Mouse (Mus musculus): ENCODE data around the gene Fbxl2. TPM values are rescaled to one million over a fixed set of nuclear protein-coding genes. Genes with fewer than 3 reads are reported as not detected.

Fbxl2 gene
- total RNA-seq, 1 experiment: 4.4 TPM

GRCm38 (mm10) chr9:114019012-114019762 is 26.8 kb downstream of the Fbxl2 start:
- H3K4me3 ChIP-seq (ENCODE audit: insufficient read depth in 1 of 2, low read depth in 1 of 2, low read length in 2 of 2, poor library complexity in 1 of 2, severe bottlenecking in 1 of 2): no peak overlapping the region
- TF ChIP-seq MAFK (IDR thresholded peaks at IDR 0.05; ENCODE audit: insufficient read depth, low read depth, low read length) (no peak), CHD2 (IDR thresholded peaks at IDR 0.05; ENCODE audit: low read depth, low read length) (no peak), HCFC1 (IDR thresholded peaks at IDR 0.05; ENCODE audit: borderline replicate concordance, insufficient read depth, low read length) (no peak), ZC3H11A (IDR thresholded peaks at IDR 0.05; ENCODE audit: borderline replicate concordance, low read depth, low read length) (no peak)
- in situ Hi-C loops (cut with MboI; ENCODE audit: low sequenced_read_pairs in 2 of 2, unreplicated experiment in 2 of 2): no loop called here

GRCm38 (mm10) chr9:114016402-114016801 is 29.6 kb downstream of the Fbxl2 start:
- Histone ChIP-seq H3K9me3 (ENCODE audit: control insufficient read depth, insufficient read depth, low read depth, low read length) (no peaks in the 10 kb centered on the region), H3K36me3 (ENCODE audit: control insufficient read depth, insufficient read depth, low read length, poor library complexity, severe bottlenecking) (no peaks in the 10 kb centered on the region; the same call in 1 of the 2 replicates), H3K27ac (ENCODE audit: insufficient read depth, low read depth, low read length, poor library complexity, severe bottlenecking) (no peak overlapping the region; the same call in 1 of the 2 replicates), H3K9ac (ENCODE audit: insufficient read depth, low read depth, low read length, poor library complexity, severe bottlenecking) (no peak overlapping the region), H3K4me3 (ENCODE audit: insufficient read depth in 1 of 2, low read depth in 1 of 2, low read length in 2 of 2, poor library complexity in 1 of 2, severe bottlenecking in 1 of 2) (no peak overlapping the region), H3K4me1 (ENCODE audit: control insufficient read depth in 2 of 2, insufficient read depth in 2 of 2, low read length in 2 of 2, poor library complexity in 1 of 2) (peaks cover 0 to 2% of the 10 kb centered on the region in 2 experiments; a peak in 1 of 4 replicates)
- no peak for DNase-seq (ENCODE audit: low read depth, low spot score)
- in situ Hi-C loops (cut with MboI; ENCODE audit: low sequenced_read_pairs in 2 of 2, unreplicated experiment in 2 of 2): no loop called here
- TF ChIP-seq CHD2 (IDR thresholded peaks at IDR 0.05; ENCODE audit: low read depth, low read length): no peak
- TF ChIP-seq ZC3H11A (IDR thresholded peaks at IDR 0.05; ENCODE audit: borderline replicate concordance, low read depth, low read length): no peak
- TF ChIP-seq MAFK (IDR thresholded peaks at IDR 0.05; ENCODE audit: insufficient read depth, low read depth, low read length): no peak
- no peak for TF ChIP-seq HCFC1 (IDR thresholded peaks at IDR 0.05; ENCODE audit: borderline replicate concordance, insufficient read depth, low read length)
- no peak for TF ChIP-seq ZNF384 (IDR thresholded peaks at IDR 0.05; ENCODE audit: low read depth, low read length)

More at GRCm38 (mm10) chr9:114019012-114019762, 26.8 kb downstream of the Fbxl2 start:
- Histone ChIP-seq H3K9ac (ENCODE audit: insufficient read depth, low read depth, low read length, poor library complexity, severe bottlenecking) (no peak overlapping the region), H3K9me3 (ENCODE audit: control insufficient read depth, insufficient read depth, low read depth, low read length) (no peaks in the 10 kb centered on the region), H3K36me3 (ENCODE audit: control insufficient read depth, insufficient read depth, low read length, poor library complexity, severe bottlenecking) (no peaks in the 10 kb centered on the region; the same call in 1 of the 2 replicates), H3K4me1 (ENCODE audit: control insufficient read depth in 2 of 2, insufficient read depth in 2 of 2, low read length in 2 of 2, poor library complexity in 1 of 2) (no peaks in the 10 kb centered on the region), H3K27ac (ENCODE audit: insufficient read depth, low read depth, low read length, poor library complexity, severe bottlenecking) (no peak overlapping the region)
- no peak for DNase-seq (ENCODE audit: low read depth, low spot score)

- no peaks in the 10 kb centered on the region for H3K9me3 ChIP-seq (ENCODE audit: control insufficient read depth, insufficient read depth, low read depth, low read length)
- TF ChIP-seq MAFK (IDR thresholded peaks at IDR 0.05; ENCODE audit: insufficient read depth, low read depth, low read length): no peak
- no peak for TF ChIP-seq HCFC1 (IDR thresholded peaks at IDR 0.05; ENCODE audit: borderline replicate concordance, insufficient read depth, low read length)
- TF ChIP-seq ZNF384 (IDR thresholded peaks at IDR 0.05; ENCODE audit: low read depth, low read length): no peak
- TF ChIP-seq CHD2 (IDR thresholded peaks at IDR 0.05; ENCODE audit: low read depth, low read length): no peak
- no peak; the same call in 1 of the 2 replicates for TF ChIP-seq ZC3H11A (IDR thresholded peaks at IDR 0.05; ENCODE audit: borderline replicate concordance, low read depth, low read length)
- H3K4me3 ChIP-seq (ENCODE audit: insufficient read depth in 1 of 2, low read depth in 1 of 2, low read length in 2 of 2, poor library complexity in 1 of 2, severe bottlenecking in 1 of 2): no peak overlapping the region
- H3K9ac ChIP-seq (ENCODE audit: insufficient read depth, low read depth, low read length, poor library complexity, severe bottlenecking): no peak overlapping the region
- no peaks in the 10 kb centered on the region; the same call in 1 of the 2 replicates for H3K36me3 ChIP-seq (ENCODE audit: control insufficient read depth, insufficient read depth, low read length, poor library complexity, severe bottlenecking)
- peak; percentile 56 for DNase-seq (ENCODE audit: low read depth, low spot score)
- in situ Hi-C loops (cut with MboI; ENCODE audit: low sequenced_read_pairs in 2 of 2, unreplicated experiment in 2 of 2): no loop called here
- peaks cover 0 to 2% of the 10 kb centered on the region in 2 experiments; a peak in 1 of 4 replicates for H3K4me1 ChIP-seq (ENCODE audit: control insufficient read depth in 2 of 2, insufficient read depth in 2 of 2, low read length in 2 of 2, poor library complexity in 1 of 2)
- no peak overlapping the region for H3K27ac ChIP-seq (ENCODE audit: insufficient read depth, low read depth, low read length, poor library complexity, severe bottlenecking)
These were observed 30.3 kb downstream of the Fbxl2 start for GRCm38 (mm10) chr9:114015724-114016123.

- no peak overlapping the region for H3K4me3 ChIP-seq (ENCODE audit: insufficient read depth in 1 of 2, low read depth in 1 of 2, low read length in 2 of 2, poor library complexity in 1 of 2, severe bottlenecking in 1 of 2)
- H3K9ac ChIP-seq (ENCODE audit: insufficient read depth, low read depth, low read length, poor library complexity, severe bottlenecking): no peak overlapping the region
- H3K9me3 ChIP-seq (ENCODE audit: control insufficient read depth, insufficient read depth, low read depth, low read length): no peaks in the 10 kb centered on the region
- in situ Hi-C loops (cut with MboI; ENCODE audit: low sequenced_read_pairs in 2 of 2, unreplicated experiment in 2 of 2): no loop called here
- H3K4me1 ChIP-seq (ENCODE audit: control insufficient read depth in 2 of 2, insufficient read depth in 2 of 2, low read length in 2 of 2, poor library complexity in 1 of 2): peaks cover 2 to 4% of the 10 kb centered on the region in 2 experiments; a peak in 1 of 4 replicates
- H3K36me3 ChIP-seq (ENCODE audit: control insufficient read depth, insufficient read depth, low read length, poor library complexity, severe bottlenecking): no peaks in the 10 kb centered on the region; the same call in 1 of the 2 replicates
- TF ChIP-seq CHD2 (IDR thresholded peaks at IDR 0.05; ENCODE audit: low read depth, low read length) (no peak), ZC3H11A (IDR thresholded peaks at IDR 0.05; ENCODE audit: borderline replicate concordance, low read depth, low read length) (no peak), HCFC1 (IDR thresholded peaks at IDR 0.05; ENCODE audit: borderline replicate concordance, insufficient read depth, low read length) (no peak), MAFK (IDR thresholded peaks at IDR 0.05; ENCODE audit: insufficient read depth, low read depth, low read length) (no peak), ZNF384 (IDR thresholded peaks at IDR 0.05; ENCODE audit: low read depth, low read length) (no peak)
- H3K27ac ChIP-seq (ENCODE audit: insufficient read depth, low read depth, low read length, poor library complexity, severe bottlenecking): no peak overlapping the region
- no peak for DNase-seq (ENCODE audit: low read depth, low spot score)
These were observed 32.0 kb downstream of the Fbxl2 start for GRCm38 (mm10) chr9:114014034-114014433.

Measured in ES-E14 (cell line).